Mouse (Mus musculus): ENCODE results near the gene Hip1.

Hip1 gene

GRCm38 (mm10) chr5:135531306-135531845 lies 13.5 kb downstream of the Hip1 start:
- DNase-seq (ENCODE audit: low spot score), result no peak

DNA sequence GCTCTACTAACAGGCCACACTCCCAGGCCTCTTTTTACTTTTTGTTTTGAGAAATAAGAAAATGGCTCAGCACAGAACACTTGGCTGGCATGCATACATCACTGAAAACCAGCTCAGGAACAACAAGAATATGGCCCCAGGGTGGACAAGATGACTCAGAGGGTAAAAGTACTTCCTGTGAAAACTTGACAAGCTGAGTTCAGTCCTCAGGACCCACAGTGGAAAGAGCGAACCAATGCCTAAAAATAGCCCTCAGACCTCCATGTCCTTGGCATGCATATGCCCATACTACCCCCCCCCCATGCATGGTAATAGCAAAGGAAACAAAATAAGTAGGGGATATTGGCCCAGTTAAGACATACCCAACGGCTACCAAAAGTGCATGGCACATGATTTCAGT lies 15.0 kb downstream of the Hip1 start:
- no peak for DNase-seq (ENCODE audit: low spot score)

DNA sequence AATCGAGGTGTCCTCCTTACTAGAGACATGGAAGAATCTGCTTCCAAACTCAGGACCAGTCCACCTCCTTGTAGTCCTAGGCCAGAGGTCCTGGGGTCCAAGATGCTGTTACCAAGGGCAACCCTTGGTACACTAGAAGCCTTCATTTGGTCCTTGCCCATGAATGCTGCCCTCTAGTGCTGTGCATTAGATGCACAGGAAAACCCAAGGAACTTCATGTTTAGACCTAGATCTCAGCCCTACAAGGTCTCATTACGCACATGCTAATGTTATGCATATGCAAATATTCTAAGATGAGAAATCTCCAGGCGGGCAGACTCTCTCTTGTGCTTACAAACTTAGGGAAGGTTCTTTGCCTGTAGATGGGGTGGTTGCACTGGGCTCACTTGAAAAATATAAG lies 15.6 kb downstream of the Hip1 start:
- DNase-seq (ENCODE audit: low spot score), result no peak

- DNase-seq (ENCODE audit: low spot score), result no peak
Measured at GRCm38 (mm10) chr5:135527986-135528385, 16.9 kb downstream of the Hip1 start.

GRCm38 (mm10) chr5:135524660-135525560 lies 20.0 kb downstream of the Hip1 start:
- DNase-seq (ENCODE audit: low spot score), result no peak

DNA sequence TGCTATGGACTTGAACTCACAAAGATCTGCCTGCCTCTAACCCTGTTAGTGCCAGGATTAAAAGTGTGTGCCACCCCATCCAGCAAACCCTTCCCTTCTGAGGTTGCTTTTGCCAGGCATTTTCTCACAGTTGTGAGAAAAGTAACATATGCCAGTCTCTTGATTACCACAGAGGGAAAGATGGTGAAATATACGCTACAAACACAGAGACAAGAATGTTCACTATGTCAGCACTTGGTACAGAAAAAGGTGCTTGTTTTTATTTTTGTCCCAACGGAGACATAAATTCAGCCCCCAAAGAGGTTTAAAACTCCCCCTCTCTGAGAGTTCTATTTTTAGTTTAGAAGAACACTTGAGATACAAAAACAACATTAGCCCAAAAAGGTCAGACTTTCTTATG lies 20.8 kb downstream of the Hip1 start:
- DNase-seq (ENCODE audit: low spot score), result no peak

DNA sequence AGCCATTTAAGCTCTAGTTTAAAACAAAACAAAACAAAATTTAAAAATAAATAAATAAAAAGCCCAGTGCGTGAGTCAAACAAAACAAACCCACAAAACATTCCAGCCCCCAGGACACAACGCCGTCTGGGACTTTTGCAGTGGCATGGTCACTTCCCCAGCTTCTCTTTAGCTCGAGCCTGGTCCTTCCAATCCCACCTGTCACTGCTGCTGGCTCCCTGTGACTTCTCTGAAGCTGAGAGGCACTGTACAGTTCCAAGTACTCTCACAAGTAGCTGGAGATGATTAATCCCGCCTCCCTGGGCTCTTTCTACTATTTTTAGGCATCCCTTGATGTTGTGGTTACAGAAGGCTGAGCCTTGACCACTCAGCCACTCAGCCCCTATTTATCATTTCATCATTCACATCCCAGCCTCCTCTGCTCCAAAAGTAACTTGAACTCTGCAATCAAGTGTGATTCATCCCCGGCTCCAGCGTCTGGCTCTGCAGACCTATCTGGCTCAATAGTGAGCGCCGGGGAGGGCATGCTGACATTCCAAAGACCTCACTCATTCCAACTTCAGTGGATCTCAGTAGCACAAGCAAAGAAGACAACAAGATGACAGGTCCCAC lies 22.7 kb downstream of the Hip1 start:
- no peak for DNase-seq (ENCODE audit: low spot score)

DNA sequence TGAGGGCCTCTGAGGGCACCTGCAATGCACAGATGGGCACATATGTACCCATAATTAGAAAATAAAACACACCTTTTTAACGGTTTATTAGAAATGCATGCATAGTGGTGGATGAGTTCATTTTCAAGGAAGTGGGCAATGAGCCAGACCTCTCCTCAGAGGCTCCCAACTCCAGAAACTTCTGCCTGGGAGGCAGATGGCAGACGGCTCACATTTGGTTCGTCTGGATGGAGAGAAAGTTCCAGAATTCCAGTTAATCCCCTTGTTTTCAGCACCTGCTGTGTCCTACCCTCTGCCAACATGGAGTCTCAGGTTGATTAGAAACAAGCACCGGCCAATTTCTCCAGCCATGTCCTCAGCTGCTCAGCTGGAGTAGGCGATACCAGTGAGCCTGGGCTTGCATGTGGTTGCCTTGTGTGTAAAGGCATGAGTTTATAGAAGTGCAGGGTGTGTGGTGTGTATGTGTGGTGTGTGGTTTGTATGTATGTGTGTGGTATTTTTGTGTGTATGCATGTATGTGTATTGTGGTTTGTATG lies 27.5 kb downstream of the Hip1 start:
- no peak for DNase-seq (ENCODE audit: low spot score)

GRCm38 (mm10) chr5:135513131-135513530 lies 31.8 kb downstream of the Hip1 start:
- no peak for DNase-seq (ENCODE audit: low spot score)

- DNase-seq (ENCODE audit: low spot score), result no peak
Measured at GRCm38 (mm10) chr5:135511105-135511504, 33.8 kb downstream of the Hip1 start.

DNA sequence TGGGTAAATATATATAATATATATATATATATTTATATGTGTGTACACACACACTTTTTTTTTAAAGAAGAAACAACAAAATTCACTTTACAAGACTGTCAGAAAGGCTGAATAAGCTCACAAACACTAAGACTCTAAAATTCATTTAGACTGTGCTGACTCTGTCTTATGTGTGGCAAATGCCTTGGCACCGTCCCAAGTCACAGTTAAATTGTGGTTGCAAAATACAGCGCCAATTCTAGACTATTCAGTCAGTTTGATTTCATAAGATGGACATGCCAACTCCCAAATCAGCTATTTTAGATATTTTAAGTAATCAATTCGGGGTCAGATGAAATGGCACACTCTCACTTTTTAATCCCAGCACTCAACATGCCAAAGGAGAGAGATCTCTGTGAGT lies 36.6 kb downstream of the Hip1 start:
- no peak for DNase-seq (ENCODE audit: low spot score)

- DNase-seq (ENCODE audit: low spot score), result no peak
Measured at GRCm38 (mm10) chr5:135507561-135508273, 37.2 kb downstream of the Hip1 start.

DNA sequence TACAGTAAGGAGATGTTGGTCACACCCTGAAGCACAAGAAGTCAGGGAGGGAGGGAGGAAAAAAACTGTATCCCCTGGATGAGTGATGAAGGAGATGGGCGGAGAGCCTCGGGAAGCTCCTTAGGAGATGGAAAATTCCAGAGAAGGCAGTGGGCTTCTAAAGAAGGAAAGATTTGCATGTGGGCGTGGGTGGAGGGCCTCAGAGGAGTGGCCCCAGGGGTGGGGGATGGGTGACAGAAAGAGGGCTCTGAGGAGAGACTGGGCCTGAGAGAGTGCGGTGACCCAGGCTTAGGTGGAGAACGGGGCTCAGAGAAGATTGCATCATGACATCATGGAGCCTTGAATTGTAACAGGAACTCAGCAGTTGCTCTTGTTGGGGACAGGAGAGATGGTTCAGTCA lies 39.5 kb downstream of the Hip1 start:
- no peak for DNase-seq (ENCODE audit: low spot score)

GRCm38 (mm10) chr5:135502931-135503330 lies 42.0 kb downstream of the Hip1 start:
- no peak for DNase-seq (ENCODE audit: low spot score)

GRCm38 (mm10) chr5:135502027-135502426 lies 42.9 kb downstream of the Hip1 start:
- DNase-seq (ENCODE audit: low spot score), result no peak

GRCm38 (mm10) chr5:135498914-135499313 lies 46.0 kb downstream of the Hip1 start:
- no peak for DNase-seq (ENCODE audit: low spot score)

GRCm38 (mm10) chr5:135497347-135497955 lies 47.5 kb downstream of the Hip1 start:
- DNase-seq (ENCODE audit: low spot score), result no peak

GRCm38 (mm10) chr5:135496489-135496888 lies 48.4 kb downstream of the Hip1 start:
- no peak for DNase-seq (ENCODE audit: low spot score)

DNA sequence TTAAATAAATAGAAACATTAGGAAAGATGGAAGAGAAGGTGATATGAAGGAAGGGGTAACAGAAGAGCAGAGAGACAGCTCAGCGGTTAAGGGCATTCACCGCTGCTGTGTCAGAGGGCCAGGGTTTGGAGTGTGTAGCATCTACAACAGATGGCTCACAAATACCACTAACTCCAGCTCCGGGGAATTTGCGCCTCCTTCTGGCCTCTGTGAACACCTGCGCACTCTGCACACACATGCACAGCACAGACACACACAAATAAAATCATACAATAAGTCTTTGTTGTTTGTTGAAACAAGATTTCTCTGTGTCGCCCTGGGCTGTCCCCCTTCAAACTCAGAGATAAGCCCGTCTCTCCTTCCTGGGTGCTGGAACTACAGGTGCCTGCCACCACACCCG lies 49.4 kb downstream of the Hip1 start:
- DNase-seq (ENCODE audit: low spot score), result no peak

GRCm38 (mm10) chr5:135494183-135494910 lies 50.6 kb downstream of the Hip1 start:
- DNase-seq (ENCODE audit: low spot score), result no peak

DNA sequence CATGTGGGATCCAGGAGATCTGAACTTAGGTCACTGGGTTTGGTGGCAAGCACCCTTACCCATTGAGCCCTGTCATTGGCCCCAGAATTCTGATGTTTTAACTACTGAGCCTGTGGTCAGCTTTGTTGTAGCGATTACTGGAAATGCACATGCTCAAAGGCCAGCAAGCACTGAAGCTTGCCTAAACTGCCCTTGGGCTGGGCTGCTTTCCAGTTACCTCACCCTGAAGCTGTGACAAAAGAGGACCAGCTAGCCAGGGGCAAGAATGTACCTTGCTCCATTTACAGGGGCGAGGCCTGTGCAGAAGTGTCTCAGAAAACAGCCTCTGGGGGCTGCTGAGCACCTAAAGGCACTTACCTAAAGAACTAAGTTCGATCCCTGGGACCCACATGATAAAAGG lies 51.8 kb downstream of the Hip1 start:
- DNase-seq (ENCODE audit: low spot score), result no peak

All from ovary, postnatal 10 days (tissue).